ENCODE assay signal across 8 mouse cellular contexts in genomic region chr8:105305211-105306145, GRCm38 (mm10). TPM values are rescaled to one million over a fixed set of nuclear protein-coding genes. Genes with fewer than 3 reads are reported as not detected.
DNase-seq lines count a peak whose midpoint lies in the region; ATAC-seq and TF ChIP-seq lines count a peak whose summit lies in the region.

Gene Elmo3, plus strand, starts transcription at chr8:105305601.

- no peak for TF ChIP-seq CTCF in E14TG2a.4 (conservative IDR thresholded peaks at IDR 0.05; ENCODE audit: low read length)

- no peaks in the 10 kb centered on the region for H3K27me3 ChIP-seq in E14TG2a.4 (ENCODE audit: insufficient read depth, low read length)
- H3K27me3 ChIP-seq in heart, embryonic 16.5 days (ENCODE audit: control insufficient read depth, insufficient read depth, low read length), result no peaks in the 10 kb centered on the region

- no peaks in the 10 kb centered on the region for H3K9me3 ChIP-seq in E14TG2a.4 (ENCODE audit: low read length)
- H3K9me3 ChIP-seq in heart, embryonic 16.5 days (replicated peaks; ENCODE audit: control insufficient read depth, low read length), result no peaks in the 10 kb centered on the region

- peak; percentile 49 for ATAC-seq in heart, embryonic 16.5 days (replicated peaks; ENCODE audit: extremely low read depth, insufficient read depth, low FRiP score)

- 9% methylated on average over 27 of the region's 30 CpGs for WGBS in heart, embryonic 16.5 days

- H3K9ac ChIP-seq in heart, embryonic 16.5 days (ENCODE audit: low read length), result peak within 1 kb of the TSS; percentile 74

- peak within 1 kb of the TSS; percentile 71 for H3K4me3 ChIP-seq in E14TG2a.4 (replicated peaks; ENCODE audit: low read length)
- H3K4me3 ChIP-seq in heart, embryonic 16.5 days (ENCODE audit: low read length), result peak within 1 kb of the TSS; percentile 51

- peak within 1 kb of the TSS; percentile 79 for H3K4me2 ChIP-seq in heart, embryonic 16.5 days (ENCODE audit: low read depth, low read length)

- peaks cover 67% of the 10 kb centered on the region for H3K4me1 ChIP-seq in E14TG2a.4 (replicated peaks; ENCODE audit: low read depth, low read length)
- H3K4me1 ChIP-seq in heart, embryonic 16.5 days (ENCODE audit: control insufficient read depth, insufficient read depth, low read length), result peaks cover 32% of the 10 kb centered on the region

- peak; percentile 87 for DNase-seq in R1 (ENCODE audit: low read depth, low spot score)
- peak; percentile 71 for DNase-seq in embryo, embryonic 11 days
- DNase-seq in kidney, postnatal 14 days, result peak; percentile 90
- peak; percentile 85 for DNase-seq in lung, postnatal 10 days
- DNase-seq in retina, embryonic 14.5 days (ENCODE audit: low spot score), result peak; percentile 44
- no peak for DNase-seq in gastrocnemius, postnatal 10 days

- H3K27ac ChIP-seq in heart, embryonic 16.5 days (ENCODE audit: low read length), result peak within 1 kb of the TSS; percentile 77

- H3K36me3 ChIP-seq in E14TG2a.4 (ENCODE audit: insufficient read depth, low read length), result peaks cover 89% of the 10 kb centered on the region
- H3K36me3 ChIP-seq in heart, embryonic 16.5 days (ENCODE audit: control insufficient read depth, insufficient read depth), result peaks cover 32% of the 10 kb centered on the region

RNA-seq across cellular contexts. Expression of gene Elmo3, which starts in this region (rescaled TPM):
- polyA plus RNA-seq in heart, embryonic 16.5 days (2015; fragmentation: Nextera tagmentation; extraction: Ambion mirVana), result 4.1 and 5.1 TPM in 2 replicates
- under 1 TPM; 0.77 to 0.80 TPM for total RNA-seq in gastrocnemius, postnatal 10 days (2021)
